Mouse (Mus musculus): ENCODE results near the gene Pwwp2a.

GRCm38 (mm10) chr11:43766922-43767648, 85.3 kb downstream of the Pwwp2a start:
- TF ChIP-seq POLR2A (IDR thresholded peaks at IDR 0.05; ENCODE audit: control insufficient read depth, extremely low read depth, insufficient read depth, low read length, poor library complexity) (no peak), CTCF (IDR thresholded peaks at IDR 0.05; ENCODE audit: borderline replicate concordance, control insufficient read depth, extremely low read depth, insufficient read depth, low read length, poor library complexity) (peak; percentile 79; the same call in 1 of the 2 replicates)

All from thymus, adult 2 months (tissue).